Mouse (Mus musculus) olfactory bulb, adult 2 months (tissue): ENCODE measurements around the gene Crnkl1.

Experiments
- CTCF ChIP-seq: fragments of 200-500 bp; IDR thresholded peaks from 2 replicates; pipeline ENCODE4 v1.5.1; 2012; ENCODE audit warnings: low read depth, mild to moderate bottlenecking, low read length, moderate library complexity; ENCODE audit not compliant: insufficient read depth
- POLR2A ChIP-seq: fragments of 200-500 bp; IDR thresholded peaks from 2 replicates; pipeline ENCODE4 v1.6.1; 2012; ENCODE audit warnings: mild to moderate bottlenecking, low read depth, low read length, moderate library complexity; ENCODE audit not compliant: insufficient read depth

- TF ChIP-seq CTCF (no peak), POLR2A (no peak)
Observed at GRCm38 (mm10) chr2:145887937-145888765, 46.7 kb downstream of the Crnkl1 start.
